Mouse (Mus musculus) neural tube, embryonic 13.5 days (tissue): ENCODE measurements around the gene Fermt3. TPM values are rescaled to one million over a fixed set of nuclear protein-coding genes. Genes with fewer than 3 reads are reported as not detected.
A peak's percentile ranks its signal among the peaks of the same experiment; 100 is the strongest.
"Not testable (repeated sequence)": the region's sequence is repeated elsewhere in the genome, so short reads cannot be mapped to it uniquely, and the experiment has no call there.

Experiments used
- ATAC-seq: fragments of 200-750 bp; cut with Nextera tagmentation; 2 replicates; pipeline ENCODE4 v1.8.0; 2017; ENCODE audit warnings: low read depth, mild to moderate bottlenecking, moderate TSS enrichment, moderate library complexity
- H3K27ac ChIP-seq: fragments of 300-500 bp; sonication (generic); replicated peaks from 2 replicates; pipeline ENCODE4 v1.5.1; 2015; ENCODE audit warnings: moderate library complexity, mild to moderate bottlenecking, inconsistent platforms
- H3K27me3 ChIP-seq: fragments of 300-500 bp; sonication (generic); 2 replicates; pipeline ENCODE4 v1.6.1; 2015; ENCODE audit warnings: mild to moderate bottlenecking, inconsistent platforms
- H3K36me3 ChIP-seq: fragments of 300-500 bp; sonication (generic); 2 replicates; pipeline ENCODE4 v1.6.1; 2015; ENCODE audit warnings: mild to moderate bottlenecking, inconsistent platforms
- H3K4me1 ChIP-seq: fragments of 300-500 bp; sonication (generic); replicated peaks from 2 replicates; pipeline ENCODE4 v1.6.1; 2015; ENCODE audit warnings: inconsistent platforms
- H3K4me2 ChIP-seq: fragments of 300-500 bp; sonication (generic); 2 replicates; pipeline ENCODE4 v1.6.1; 2015; ENCODE audit warnings: inconsistent platforms, mild to moderate bottlenecking, moderate library complexity
- H3K4me3 ChIP-seq: fragments of 300-500 bp; sonication (generic); 2 replicates; pipeline ENCODE4 v1.5.1; 2015; ENCODE audit warnings: mild to moderate bottlenecking, inconsistent platforms
- H3K9ac ChIP-seq: fragments of 300-500 bp; sonication (generic); 2 replicates; pipeline ENCODE4 v1.6.1; 2015; ENCODE audit warnings: moderate library complexity, mild to moderate bottlenecking, inconsistent platforms
- H3K9me3 ChIP-seq: fragments of 300-500 bp; sonication (generic); 2 replicates; pipeline ENCODE4 v1.6.1; 2016; ENCODE audit warnings: inconsistent platforms
- WGBS: fragments of 180-500 bp; shearing (Covaris S2); methylation state at CpG from one replicate; pipeline ENCODE4 v1.1.7; 2015; 5-methylcytosine and 5-hydroxymethylcytosine counted together
- polyA plus RNA-seq: library from polyadenylated mRNA; unstranded; fragments of >200 nt; fragmentation: Nextera tagmentation; extraction: Ambion mirVana; gene quantifications from 2 replicates; pipeline ENCODE4 v1.2.1, GENCODE M21; 2015

Gene Fermt3
- polyA plus RNA-seq, 1 experiment from 2014 or later: 4.9 TPM

DNA sequence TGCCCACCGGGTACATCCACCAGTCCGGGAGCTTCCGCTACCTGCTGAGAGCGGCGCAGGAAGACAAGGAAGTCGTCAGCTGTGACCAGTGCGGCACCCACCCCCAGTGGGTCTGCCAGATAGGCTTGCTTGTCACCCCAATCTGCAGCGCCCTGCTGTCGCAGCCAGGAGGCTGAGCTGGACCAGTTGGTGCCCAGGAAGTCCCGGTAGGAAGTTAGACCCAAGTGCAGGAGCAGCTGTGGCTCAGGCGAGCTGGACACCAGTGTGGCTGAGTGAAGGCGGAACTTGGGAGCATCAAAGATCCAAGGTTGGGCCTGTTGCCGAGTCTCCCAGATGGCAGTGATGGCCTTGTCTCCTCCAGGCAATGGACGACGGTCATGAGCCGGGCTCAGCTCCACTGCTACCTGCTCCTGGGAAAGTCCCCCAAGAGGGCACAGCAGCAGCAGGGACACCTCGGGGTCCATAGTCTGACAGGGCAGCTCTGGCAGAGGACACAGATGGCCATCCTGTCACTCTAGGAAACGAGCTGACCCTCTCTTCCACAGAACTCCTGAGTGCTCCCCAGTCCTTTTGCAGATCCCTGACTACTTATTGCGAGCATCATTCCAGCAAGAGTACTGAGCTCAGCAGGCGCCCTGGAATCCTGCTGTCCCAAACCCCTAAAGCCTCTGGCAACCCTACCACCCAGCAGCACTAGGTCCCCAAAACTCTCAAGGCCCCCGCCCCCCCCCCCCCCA lies 23.8 kb downstream of the Fermt3 start:
- H3K36me3 ChIP-seq: peaks cover 24% of the 10 kb centered on the region
- peaks cover 52% of the 10 kb centered on the region for H3K4me1 ChIP-seq
- no peak for ATAC-seq
- no peaks in the 10 kb centered on the region for H3K27me3 ChIP-seq
- 52% methylated on average over 21 of the region's 21 CpGs for WGBS
- no peaks in the 10 kb centered on the region for H3K9me3 ChIP-seq
- peak overlapping the region; percentile 76; the same call in 1 of the 2 replicates for H3K27ac ChIP-seq
- H3K4me3 ChIP-seq: peak overlapping the region; percentile 69
- peak overlapping the region; percentile 79 for H3K4me2 ChIP-seq
- H3K9ac ChIP-seq: peak overlapping the region; percentile 82

DNA sequence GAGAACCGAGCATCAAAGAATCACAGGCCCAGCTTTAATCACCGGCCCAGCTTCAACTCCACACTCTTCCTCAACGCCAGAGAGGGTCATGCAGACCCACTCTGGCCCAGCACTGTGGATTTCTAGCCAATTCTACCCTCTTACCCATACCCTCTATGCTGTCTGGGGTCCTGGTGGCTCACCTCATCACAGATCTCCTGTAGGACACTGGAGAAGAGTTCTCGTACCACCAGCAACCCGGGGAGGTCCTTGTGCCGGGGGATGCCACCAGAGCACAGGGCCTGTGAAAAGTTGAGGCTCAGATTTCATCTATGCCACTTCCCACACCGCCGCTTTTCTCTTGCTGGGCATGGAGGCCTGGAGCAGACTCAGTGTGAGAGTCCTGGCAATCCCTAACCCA lies 24.8 kb downstream of the Fermt3 start:
- no peak overlapping the region for H3K4me3 ChIP-seq
- peaks cover 52% of the 10 kb centered on the region for H3K4me1 ChIP-seq
- H3K27me3 ChIP-seq: no peaks in the 10 kb centered on the region
- no peaks in the 10 kb centered on the region for H3K9me3 ChIP-seq
- WGBS: 89% methylated on average over 8 of the region's 8 CpGs
- H3K27ac ChIP-seq: no peak overlapping the region
- peak overlapping the region; percentile 79; the same call in 1 of the 2 replicates for H3K4me2 ChIP-seq
- peak overlapping the region; percentile 82 for H3K9ac ChIP-seq
- ATAC-seq: no peak
- H3K36me3 ChIP-seq: peaks cover 15% of the 10 kb centered on the region

GRCm38 (mm10) chr19:6994002-6994401 lies 25.3 kb downstream of the Fermt3 start:
- no peak overlapping the region for H3K4me2 ChIP-seq
- no peak for ATAC-seq

GRCm38 (mm10) chr19:6993011-6993770 lies 26.1 kb downstream of the Fermt3 start:
- H3K27ac ChIP-seq: peak overlapping the region; percentile 20
- 57% methylated on average over 14 of the region's 14 CpGs for WGBS
- peaks cover 54% of the 10 kb centered on the region for H3K4me1 ChIP-seq
- peaks cover 2% of the 10 kb centered on the region for H3K36me3 ChIP-seq
- peak overlapping the region; percentile 95 for H3K4me2 ChIP-seq
- no peak for ATAC-seq
- no peaks in the 10 kb centered on the region for H3K27me3 ChIP-seq
- H3K9me3 ChIP-seq: no peaks in the 10 kb centered on the region
- H3K4me3 ChIP-seq: peak overlapping the region; percentile 56
- H3K9ac ChIP-seq: peak overlapping the region; percentile 67

More at GRCm38 (mm10) chr19:6994002-6994401, 25.3 kb downstream of the Fermt3 start:
- no peaks in the 10 kb centered on the region for H3K9me3 ChIP-seq
- no peaks in the 10 kb centered on the region for H3K27me3 ChIP-seq
- no peak overlapping the region for H3K4me3 ChIP-seq
- H3K36me3 ChIP-seq: peaks cover 10% of the 10 kb centered on the region
- no peak overlapping the region for H3K9ac ChIP-seq
- H3K27ac ChIP-seq: no peak overlapping the region
- peaks cover 52% of the 10 kb centered on the region for H3K4me1 ChIP-seq
- WGBS: 87% methylated on average over 8 of the region's 8 CpGs

DNA sequence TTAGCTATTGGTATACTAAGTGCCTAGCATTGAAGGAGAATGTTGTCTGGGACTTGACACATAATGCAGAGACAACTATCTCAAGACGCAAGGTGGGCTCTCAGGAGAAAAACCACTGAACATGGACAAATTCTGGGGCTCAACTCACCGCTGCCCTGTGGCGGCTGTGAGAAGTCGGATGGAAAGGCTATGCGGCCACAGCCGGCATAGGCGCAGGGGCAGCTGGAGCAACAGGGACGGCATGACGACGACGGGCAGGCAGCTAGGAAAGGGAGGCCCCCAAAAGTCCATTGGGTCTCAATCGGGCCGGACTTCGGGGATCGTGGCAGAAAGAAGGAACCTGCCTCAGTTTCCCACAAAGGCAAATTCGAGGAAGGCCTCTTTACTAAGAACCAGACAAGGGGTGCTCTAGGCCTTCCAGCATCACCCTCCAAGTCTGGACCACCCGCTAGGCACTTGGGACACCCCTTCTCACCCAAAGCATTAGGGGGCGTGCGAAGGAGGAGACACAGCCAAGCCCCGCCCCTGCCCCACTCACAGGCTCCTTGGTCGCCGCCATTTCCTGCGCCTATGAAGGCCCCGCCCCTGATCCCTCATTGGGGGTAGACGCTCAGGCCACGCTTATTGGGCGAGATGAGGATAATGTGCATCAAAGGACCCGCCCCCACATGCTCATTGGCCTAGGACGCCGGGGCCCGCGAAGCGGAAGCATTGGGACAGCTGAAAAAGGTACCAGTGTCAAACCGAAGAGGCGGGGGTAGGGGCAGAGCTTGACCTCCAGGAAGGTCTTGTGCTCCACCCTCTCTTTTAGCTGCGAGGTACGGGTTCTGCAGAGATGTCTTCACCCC lies 27.0 kb downstream of the Fermt3 start, which contains the start of gene Dnajc4:
TSS of gene Dnajc4 (minus strand) at position 562 of the 848 bp plus-strand sequence.
- Histone ChIP-seq H3K9me3 (no peaks in the 10 kb centered on the region), H3K27ac (peak within 1 kb of the TSS; percentile 54), H3K4me1 (peaks cover 57% of the 10 kb centered on the region), H3K36me3 (no peaks in the 10 kb centered on the region), H3K27me3 (no peaks in the 10 kb centered on the region), H3K4me3 (peak within 1 kb of the TSS; percentile 56), H3K4me2 (peak within 1 kb of the TSS; percentile 95), H3K9ac (peak within 1 kb of the TSS; percentile 78)
- 2% methylated on average over 37 of the region's 37 CpGs for WGBS
- peak; percentile 94 for ATAC-seq

- H3K9ac ChIP-seq, H3K27ac ChIP-seq, H3K27me3 ChIP-seq, H3K9me3 ChIP-seq, H3K4me3 ChIP-seq, ATAC-seq, H3K36me3 ChIP-seq: not testable (repeated sequence)
- 90% methylated on average over 6 of the region's 6 CpGs for whole genome bisulfite sequencing
- H3K4me2 ChIP-seq: peak overlapping the region; percentile 95
- peaks cover 56% of the 10 kb centered on the region for H3K4me1 ChIP-seq
Observed at GRCm38 (mm10) chr19:6991166-6991565, 28.1 kb downstream of the Fermt3 start.

DNA sequence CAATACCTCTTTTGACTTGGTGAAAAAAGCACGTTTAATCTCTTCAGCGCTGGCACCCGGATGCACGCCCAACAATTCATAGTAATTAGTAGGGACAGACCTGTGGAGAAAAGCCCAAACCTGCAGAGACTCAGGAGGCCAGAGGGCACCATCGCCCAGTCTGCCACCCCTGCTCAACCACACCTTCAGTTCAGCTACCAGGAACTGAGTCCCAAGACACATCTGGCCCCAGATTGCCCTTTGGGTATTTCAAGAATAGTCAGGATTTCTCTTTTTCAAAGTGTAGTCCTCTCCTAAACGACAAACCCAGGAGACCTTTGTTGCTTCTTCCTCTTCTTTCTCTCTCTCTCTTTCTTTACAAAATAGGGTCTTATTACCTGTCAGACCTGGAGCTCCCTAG lies 28.6 kb downstream of the Fermt3 start:
- Histone ChIP-seq H3K9ac (no peak overlapping the region), H3K4me3 (no peak overlapping the region), H3K36me3 (no peaks in the 10 kb centered on the region), H3K9me3 (no peaks in the 10 kb centered on the region), H3K4me1 (peaks cover 58% of the 10 kb centered on the region), H3K4me2 (no peak overlapping the region), H3K27ac (no peak overlapping the region), H3K27me3 (no peaks in the 10 kb centered on the region)
- WGBS: 86% methylated on average over 6 of the region's 6 CpGs
- ATAC-seq: no peak

- WGBS: 86% methylated on average over 8 of the region's 8 CpGs
- no peaks in the 10 kb centered on the region for H3K9me3 ChIP-seq
Observed at GRCm38 (mm10) chr19:6989251-6989650, 30.0 kb downstream of the Fermt3 start.

GRCm38 (mm10) chr19:6987904-6988285 lies 31.4 kb downstream of the Fermt3 start:
- no peak for ATAC-seq
- Histone ChIP-seq H3K4me3 (peak overlapping the region; percentile 78), H3K4me1 (peaks cover 32% of the 10 kb centered on the region), H3K36me3 (peaks cover 21% of the 10 kb centered on the region), H3K4me2 (peak overlapping the region; percentile 87), H3K9ac (peak overlapping the region; percentile 93), H3K27ac (peak overlapping the region; percentile 84), H3K9me3 (no peaks in the 10 kb centered on the region), H3K27me3 (no peaks in the 10 kb centered on the region)
- WGBS: 4% methylated on average over 8 of the region's 8 CpGs

More at GRCm38 (mm10) chr19:6989251-6989650, 30.0 kb downstream of the Fermt3 start:
- peaks cover 44% of the 10 kb centered on the region for H3K4me1 ChIP-seq
- H3K4me3 ChIP-seq: no peak overlapping the region
- H3K27me3 ChIP-seq: no peaks in the 10 kb centered on the region
- peaks cover 10% of the 10 kb centered on the region for H3K36me3 ChIP-seq
- ATAC-seq: no peak
- H3K4me2 ChIP-seq: no peak overlapping the region
- H3K9ac ChIP-seq: no peak overlapping the region
- H3K27ac ChIP-seq: no peak overlapping the region

DNA sequence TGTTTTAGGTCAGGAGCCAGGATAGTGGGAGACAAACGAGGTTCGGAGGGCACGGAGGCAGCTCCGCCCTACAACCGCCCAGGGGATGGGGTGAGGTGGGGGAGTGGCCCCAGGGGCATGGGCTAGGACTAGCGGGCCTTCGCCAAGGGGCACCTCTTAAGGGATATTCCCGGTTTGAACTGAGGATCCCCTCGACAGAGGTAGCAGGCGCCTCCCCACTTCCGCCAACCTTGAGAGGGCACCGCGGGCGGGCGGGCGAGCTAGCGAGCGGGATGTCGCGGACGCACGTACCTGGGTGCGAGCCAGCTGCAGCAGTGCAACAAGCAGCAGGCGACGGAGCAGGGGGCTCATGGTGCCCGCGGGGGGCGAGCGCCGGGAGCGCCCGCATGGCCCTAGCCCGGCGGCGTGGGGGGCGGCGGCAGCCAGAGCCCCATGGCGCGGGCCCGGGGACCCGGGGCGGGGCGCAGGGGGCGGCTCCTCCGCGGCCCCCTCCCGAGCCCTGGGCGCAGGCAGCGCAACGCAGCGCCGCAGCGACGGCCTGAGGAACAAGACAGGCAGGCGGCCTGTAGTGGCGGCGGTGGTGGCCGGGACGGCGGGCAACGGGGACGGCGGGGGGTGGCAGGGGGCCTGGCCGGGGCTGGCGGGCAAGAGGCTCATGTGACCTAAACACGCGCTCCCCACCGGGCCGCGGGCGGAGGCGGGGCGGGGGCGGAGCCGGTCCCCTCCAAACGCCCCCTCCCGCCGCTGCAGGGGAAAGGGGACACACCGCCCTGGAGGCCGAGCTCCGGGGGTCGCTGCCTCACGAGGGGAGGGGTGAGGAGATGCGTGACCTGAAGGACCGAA lies 32.0 kb downstream of the Fermt3 start, which contains the start of gene Vegfb:
TSS of gene Vegfb (minus strand) at position 591 of the 843 bp plus-strand sequence.
- H3K4me1 ChIP-seq: peaks cover 30% of the 10 kb centered on the region
- peak within 1 kb of the TSS; percentile 78 for H3K4me3 ChIP-seq
- WGBS: 1% methylated on average over 81 of the region's 85 CpGs
- H3K4me2 ChIP-seq: peak within 1 kb of the TSS; percentile 87
- peaks cover 28% of the 10 kb centered on the region for H3K36me3 ChIP-seq
- H3K9me3 ChIP-seq: no peaks in the 10 kb centered on the region
- H3K27me3 ChIP-seq: no peaks in the 10 kb centered on the region
- peak within 1 kb of the TSS; percentile 84 for H3K27ac ChIP-seq
- peak; percentile 45 for ATAC-seq
- H3K9ac ChIP-seq: peak within 1 kb of the TSS; percentile 93
